Mouse (Mus musculus): ENCODE measurements around the gene Rps19bp1. TPM values are rescaled to one million over a fixed set of nuclear protein-coding genes. Genes with fewer than 3 reads are reported as not detected.

Gene Rps19bp1
- polyA plus RNA-seq, 1 experiment: 28.1 TPM

DNA sequence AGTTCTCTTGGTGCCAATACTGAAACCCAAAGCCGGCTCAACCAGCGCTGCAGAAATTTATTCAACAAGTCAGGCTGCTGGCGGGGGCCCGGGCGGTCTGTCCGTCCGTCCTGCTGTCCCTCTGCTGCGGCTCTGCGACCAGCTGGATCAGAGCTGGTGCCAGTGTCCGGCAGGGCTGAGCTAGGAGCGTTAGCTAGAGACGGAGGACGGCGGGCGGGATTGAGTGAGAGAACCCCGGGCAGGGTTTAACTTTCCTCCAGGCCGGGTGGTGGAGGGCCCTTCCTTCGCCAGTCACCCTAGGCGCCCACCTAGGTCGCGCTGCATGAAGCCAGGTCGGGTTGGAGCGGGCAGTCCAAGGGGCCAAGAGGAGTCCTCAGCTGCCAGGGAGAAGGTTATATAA is 23.9 kb upstream of the Rps19bp1 start:
- H3K9ac ChIP-seq (ENCODE audit: low read depth, poor library complexity, severe bottlenecking): peak overlapping the region; percentile 66
- no peak for TF ChIP-seq POLR2A (IDR thresholded peaks at IDR 0.05; ENCODE audit: insufficient read depth, low read length)
- peaks cover 19% of the 10 kb centered on the region for H3K27me3 ChIP-seq (ENCODE audit: control insufficient read depth, insufficient read depth, low read length, poor library complexity, severe bottlenecking)
- H3K36me3 ChIP-seq (ENCODE audit: control insufficient read depth, insufficient read depth, low read length, poor library complexity, severe bottlenecking): no peaks in the 10 kb centered on the region
- peak overlapping the region; percentile 39; the same call in 1 of the 2 replicates for H3K4me3 ChIP-seq (ENCODE audit: low read depth, low read length)
- no peak overlapping the region for H3K27ac ChIP-seq (ENCODE audit: insufficient read depth, low read length)
- peaks cover 2% of the 10 kb centered on the region for H3K4me1 ChIP-seq (ENCODE audit: control insufficient read depth, insufficient read depth, low read length)
- no peaks in the 10 kb centered on the region for H3K9me3 ChIP-seq (replicated peaks; ENCODE audit: control insufficient read depth, insufficient read depth, low read length, poor library complexity, severe bottlenecking)

GRCm38 (mm10) chr15:80286851-80287415 is 22.8 kb upstream of the Rps19bp1 start, which contains the start of gene Cacna1i:
Gene Cacna1i, plus strand, starts transcription at chr15:80287238.
- H3K4me1 ChIP-seq (ENCODE audit: control insufficient read depth, insufficient read depth, low read length): peaks cover 2% of the 10 kb centered on the region
- peak within 1 kb of the TSS; percentile 54 for H3K4me3 ChIP-seq (ENCODE audit: low read depth, low read length)
- no peaks in the 10 kb centered on the region for H3K9me3 ChIP-seq (replicated peaks; ENCODE audit: control insufficient read depth, insufficient read depth, low read length, poor library complexity, severe bottlenecking)
- H3K27me3 ChIP-seq (ENCODE audit: control insufficient read depth, insufficient read depth, low read length, poor library complexity, severe bottlenecking): peaks cover 19% of the 10 kb centered on the region
- TF ChIP-seq CTCF (IDR thresholded peaks at IDR 0.05; ENCODE audit: low read depth, low read length) (no peak), POLR2A (IDR thresholded peaks at IDR 0.05; ENCODE audit: insufficient read depth, low read length) (no peak), EP300 (IDR thresholded peaks at IDR 0.05; ENCODE audit: insufficient read depth, low read depth, low read length) (no peak)
- H3K9ac ChIP-seq (ENCODE audit: low read depth, poor library complexity, severe bottlenecking): peak within 1 kb of the TSS; percentile 66
- H3K27ac ChIP-seq (ENCODE audit: insufficient read depth, low read length): no peak within 1 kb of the TSS
- H3K36me3 ChIP-seq (ENCODE audit: control insufficient read depth, insufficient read depth, low read length, poor library complexity, severe bottlenecking): no peaks in the 10 kb centered on the region

DNA sequence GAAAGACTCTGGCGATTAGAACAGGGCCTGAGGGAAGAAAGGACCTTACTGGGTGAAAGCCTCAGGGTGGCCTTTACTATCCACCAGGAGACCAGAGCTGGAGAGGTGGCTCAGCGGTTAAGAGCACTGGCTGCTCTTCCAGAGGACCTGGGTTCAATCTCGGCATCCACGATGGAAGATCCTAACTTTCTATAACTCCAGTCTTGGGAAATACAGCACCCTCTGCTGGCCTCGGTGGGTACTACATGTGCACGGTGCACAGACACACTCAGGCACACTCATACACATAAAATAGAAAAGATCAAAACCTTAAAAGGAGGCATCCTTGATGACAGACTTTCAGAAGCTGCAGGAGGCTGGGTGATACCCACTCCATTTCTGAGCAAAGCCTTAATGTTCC is 16.5 kb upstream of the Rps19bp1 start:
- TF ChIP-seq CTCF (IDR thresholded peaks at IDR 0.05; ENCODE audit: low read depth, low read length) (peak; percentile 82), POLR2A (IDR thresholded peaks at IDR 0.05; ENCODE audit: insufficient read depth, low read length) (no peak), EP300 (IDR thresholded peaks at IDR 0.05; ENCODE audit: insufficient read depth, low read depth, low read length) (no peak)
- no peaks in the 10 kb centered on the region for H3K27me3 ChIP-seq (ENCODE audit: control insufficient read depth, insufficient read depth, low read length, poor library complexity, severe bottlenecking)
- H3K36me3 ChIP-seq (ENCODE audit: control insufficient read depth, insufficient read depth, low read length, poor library complexity, severe bottlenecking): no peaks in the 10 kb centered on the region
- no peak overlapping the region for H3K9ac ChIP-seq (ENCODE audit: low read depth, poor library complexity, severe bottlenecking)
- no peak overlapping the region for H3K27ac ChIP-seq (ENCODE audit: insufficient read depth, low read length)
- H3K9me3 ChIP-seq (replicated peaks; ENCODE audit: control insufficient read depth, insufficient read depth, low read length, poor library complexity, severe bottlenecking): no peaks in the 10 kb centered on the region
- no peaks in the 10 kb centered on the region for H3K4me1 ChIP-seq (ENCODE audit: control insufficient read depth, insufficient read depth, low read length)
- no peak overlapping the region for H3K4me3 ChIP-seq (ENCODE audit: low read depth, low read length)

DNA sequence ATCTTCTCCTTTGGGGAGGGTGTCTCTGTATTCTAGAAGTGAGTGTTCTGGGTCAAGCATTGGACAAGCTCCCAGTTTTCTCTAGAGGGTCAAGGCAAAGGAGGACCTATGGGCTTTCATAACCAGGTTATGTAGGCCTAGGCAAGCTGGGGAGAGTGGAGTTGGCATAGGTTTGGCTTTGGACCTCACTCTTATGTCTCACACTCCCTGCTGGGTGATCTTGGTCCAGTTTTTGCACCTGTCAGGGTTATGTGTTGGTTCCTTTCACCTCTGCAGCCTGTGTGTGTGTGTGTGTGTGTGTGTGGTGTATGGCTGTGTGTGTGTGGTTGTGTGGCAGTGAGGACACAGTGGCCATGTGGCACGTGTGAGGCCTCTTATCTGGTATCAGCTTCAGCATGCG is 14.9 kb upstream of the Rps19bp1 start:
- no peak overlapping the region for H3K9ac ChIP-seq (ENCODE audit: low read depth, poor library complexity, severe bottlenecking)
- H3K36me3 ChIP-seq (ENCODE audit: control insufficient read depth, insufficient read depth, low read length, poor library complexity, severe bottlenecking): no peaks in the 10 kb centered on the region
- H3K4me3 ChIP-seq (ENCODE audit: low read depth, low read length): no peak overlapping the region
- no peaks in the 10 kb centered on the region for H3K9me3 ChIP-seq (replicated peaks; ENCODE audit: control insufficient read depth, insufficient read depth, low read length, poor library complexity, severe bottlenecking)
- no peaks in the 10 kb centered on the region for H3K27me3 ChIP-seq (ENCODE audit: control insufficient read depth, insufficient read depth, low read length, poor library complexity, severe bottlenecking)
- H3K4me1 ChIP-seq (ENCODE audit: control insufficient read depth, insufficient read depth, low read length): no peaks in the 10 kb centered on the region
- TF ChIP-seq CTCF (IDR thresholded peaks at IDR 0.05; ENCODE audit: low read depth, low read length) (no peak), POLR2A (IDR thresholded peaks at IDR 0.05; ENCODE audit: insufficient read depth, low read length) (no peak), EP300 (IDR thresholded peaks at IDR 0.05; ENCODE audit: insufficient read depth, low read depth, low read length) (no peak)
- H3K27ac ChIP-seq (ENCODE audit: insufficient read depth, low read length): no peak overlapping the region

- H3K27ac ChIP-seq (ENCODE audit: insufficient read depth, low read length): no peak overlapping the region
- no peaks in the 10 kb centered on the region for H3K36me3 ChIP-seq (ENCODE audit: control insufficient read depth, insufficient read depth, low read length, poor library complexity, severe bottlenecking)
- H3K9ac ChIP-seq (ENCODE audit: low read depth, poor library complexity, severe bottlenecking): no peak overlapping the region
- no peaks in the 10 kb centered on the region for H3K4me1 ChIP-seq (ENCODE audit: control insufficient read depth, insufficient read depth, low read length)
- TF ChIP-seq POLR2A (IDR thresholded peaks at IDR 0.05; ENCODE audit: insufficient read depth, low read length) (no peak), CTCF (IDR thresholded peaks at IDR 0.05; ENCODE audit: low read depth, low read length) (no peak), EP300 (IDR thresholded peaks at IDR 0.05; ENCODE audit: insufficient read depth, low read depth, low read length) (no peak)
- H3K27me3 ChIP-seq (ENCODE audit: control insufficient read depth, insufficient read depth, low read length, poor library complexity, severe bottlenecking): no peaks in the 10 kb centered on the region
- H3K9me3 ChIP-seq (replicated peaks; ENCODE audit: control insufficient read depth, insufficient read depth, low read length, poor library complexity, severe bottlenecking): no peaks in the 10 kb centered on the region
- no peak overlapping the region for H3K4me3 ChIP-seq (ENCODE audit: low read depth, low read length)
These were observed 14.1 kb upstream of the Rps19bp1 start for GRCm38 (mm10) chr15:80278121-80278759.

GRCm38 (mm10) chr15:80277625-80278024 is 13.5 kb upstream of the Rps19bp1 start:
- Histone ChIP-seq H3K27ac (ENCODE audit: insufficient read depth, low read length) (no peak overlapping the region), H3K36me3 (ENCODE audit: control insufficient read depth, insufficient read depth, low read length, poor library complexity, severe bottlenecking) (no peaks in the 10 kb centered on the region), H3K4me1 (ENCODE audit: control insufficient read depth, insufficient read depth, low read length) (no peaks in the 10 kb centered on the region), H3K9me3 (replicated peaks; ENCODE audit: control insufficient read depth, insufficient read depth, low read length, poor library complexity, severe bottlenecking) (no peaks in the 10 kb centered on the region), H3K4me3 (ENCODE audit: low read depth, low read length) (no peak overlapping the region), H3K9ac (ENCODE audit: low read depth, poor library complexity, severe bottlenecking) (no peak overlapping the region), H3K27me3 (ENCODE audit: control insufficient read depth, insufficient read depth, low read length, poor library complexity, severe bottlenecking) (no peaks in the 10 kb centered on the region)
- TF ChIP-seq CTCF (IDR thresholded peaks at IDR 0.05; ENCODE audit: low read depth, low read length) (no peak), POLR2A (IDR thresholded peaks at IDR 0.05; ENCODE audit: insufficient read depth, low read length) (no peak), EP300 (IDR thresholded peaks at IDR 0.05; ENCODE audit: insufficient read depth, low read depth, low read length) (no peak)

Data from ES-Bruce4 (cell line).